Mouse (Mus musculus) mouse trophoblast stem cell (cell line): ENCODE measurements around the gene Ece2.

Source experiments
- in situ Hi-C, 2 experiments: fragments of 300-500 bp; cut with MseI, MboI; formaldehyde crosslinking; loops; 2 replicates in 1 of 2; 3 replicates in 1 of 2; pipeline ENCODE4 v1.15.1; 2025

Gene Ece2

GRCm38 (mm10) chr16:20629731-20630634 is at the start of gene Ece2:
Gene Ece2 (plus strand): TSS chr16:20629828.
- in situ Hi-C loops, result no loop called here

- in situ Hi-C loops, result no loop called here
Observed at GRCm38 (mm10) chr16:20589366-20589938, 40.2 kb upstream of the Ece2 start, which contains the start of gene Vwa5b2. Gene Vwa5b2 (plus strand): TSS chr16:20589471.

- in situ Hi-C loops, result no loop called here
Observed at GRCm38 (mm10) chr16:20589939-20590679, 39.5 kb upstream of the Ece2 start.

GRCm38 (mm10) chr16:20590680-20591038 is 39.0 kb upstream of the Ece2 start:
- in situ Hi-C loops, result no loop called here

- in situ Hi-C loops, result no loop called here
Observed at GRCm38 (mm10) chr16:20591076-20591705, 38.4 kb upstream of the Ece2 start.

- in situ Hi-C loops, result no loop called here
Observed at GRCm38 (mm10) chr16:20595060-20595673, 34.5 kb upstream of the Ece2 start.

GRCm38 (mm10) chr16:20595737-20596136 is 33.9 kb upstream of the Ece2 start:
- in situ Hi-C loops, result no loop called here

- in situ Hi-C loops, result no loop called here
Observed at GRCm38 (mm10) chr16:20596687-20597441, 32.8 kb upstream of the Ece2 start.

- in situ Hi-C loops, result no loop called here
Observed at GRCm38 (mm10) chr16:20600511-20600910, 29.1 kb upstream of the Ece2 start.

- in situ Hi-C loops, result no loop called here
Observed at GRCm38 (mm10) chr16:20604705-20605104, 24.9 kb upstream of the Ece2 start.

- in situ Hi-C loops, result no loop called here
Observed at GRCm38 (mm10) chr16:20610501-20611356, 18.9 kb upstream of the Ece2 start.

GRCm38 (mm10) chr16:20611357-20612227 is 18.0 kb upstream of the Ece2 start, which contains the start of the genes Eef1akmt4, Gm49333 and Alg3:
Gene Eef1akmt4 (plus strand): TSS chr16:20611593.
Gene Gm49333 (plus strand): TSS chr16:20611610.
Gene Alg3 (minus strand): TSS chr16:20611735.
- in situ Hi-C loops, result no loop called here

- in situ Hi-C loops, result no loop called here
Observed at GRCm38 (mm10) chr16:20619541-20620398, 9.9 kb upstream of the Ece2 start.

- in situ Hi-C loops, result no loop called here
Observed at GRCm38 (mm10) chr16:20620399-20620735, 9.3 kb upstream of the Ece2 start.

GRCm38 (mm10) chr16:20620751-20621190 is 8.9 kb upstream of the Ece2 start:
- in situ Hi-C loops, result no loop called here

GRCm38 (mm10) chr16:20621191-20621990 is 8.2 kb upstream of the Ece2 start, which contains the start of gene Camk2n2:
Gene Camk2n2 (minus strand): TSS chr16:20621287.
- in situ Hi-C loops, result no loop called here
